Mouse (Mus musculus) midbrain, embryonic 11.5 days (tissue): Measurements from ENCODE around the gene Prkcb. TPM values are rescaled to one million over a fixed set of nuclear protein-coding genes. Genes with fewer than 3 reads are reported as not detected.
"Not testable (repeated sequence)": the region's sequence is repeated elsewhere in the genome, so short reads cannot be mapped to it uniquely, and the experiment has no call there.

Experiments used
- ATAC-seq: fragments of 200-750 bp; cut with Nextera tagmentation; 2 replicates; pipeline ENCODE4 v1.8.0; 2017; ENCODE audit warnings: moderate TSS enrichment, moderate library complexity; ENCODE audit not compliant: low FRiP score
- DNase-seq: peaks from one replicate; pipeline ENCODE4 v3.0.0; 2015; ENCODE audit warnings: low spot score; ENCODE audit errors: missing footprints
- H3K27ac ChIP-seq: fragments of 300-500 bp; sonication (generic); 2 replicates; pipeline ENCODE4 v1.5.1; 2014; ENCODE audit warnings: low read depth, low read length
- H3K27me3 ChIP-seq: fragments of 300-500 bp; sonication (generic); 2 replicates; pipeline ENCODE4 v1.6.1; 2014; ENCODE audit warnings: mild to moderate bottlenecking, low read length, moderate library complexity, mixed read lengths; ENCODE audit not compliant: control insufficient read depth, insufficient read depth
- H3K36me3 ChIP-seq: fragments of 300-500 bp; sonication (generic); 2 replicates; pipeline ENCODE4 v1.6.1; 2014; ENCODE audit warnings: mild to moderate bottlenecking, low read length, moderate library complexity, mixed read lengths; ENCODE audit not compliant: control insufficient read depth, insufficient read depth
- H3K4me1 ChIP-seq: fragments of 300-500 bp; sonication (generic); 2 replicates; pipeline ENCODE4 v1.6.1; 2014; ENCODE audit warnings: low read length; ENCODE audit not compliant: control insufficient read depth, insufficient read depth
- H3K4me2 ChIP-seq: fragments of 300-500 bp; sonication (generic); 2 replicates; pipeline ENCODE4 v1.6.1; 2014; ENCODE audit warnings: mild to moderate bottlenecking, moderate library complexity
- H3K4me3 ChIP-seq: fragments of 300-500 bp; sonication (generic); 2 replicates; pipeline ENCODE4 v1.5.1; 2014; ENCODE audit warnings: low read depth, low read length
- H3K9ac ChIP-seq: fragments of 300-500 bp; sonication (generic); 2 replicates; pipeline ENCODE4 v1.6.1; 2014; ENCODE audit warnings: low read length
- H3K9me3 ChIP-seq: fragments of 300-500 bp; sonication (generic); 2 replicates; pipeline ENCODE4 v1.6.1; 2016; ENCODE audit warnings: low read length; ENCODE audit not compliant: control insufficient read depth
- WGBS: fragments of 180-500 bp; shearing (Covaris S2); extraction: QIAGEN DNeasy Blood & Tissue Kit; methylation state at CpG from one replicate; pipeline ENCODE4 v1.1.7; 2014; 5-methylcytosine and 5-hydroxymethylcytosine counted together
- polyA plus RNA-seq: library from polyadenylated mRNA; unstranded; fragments of >200 nt; fragmentation: Nextera tagmentation; extraction: Ambion mirVana; gene quantifications from 2 replicates; pipeline ENCODE4 v1.2.1, GENCODE M21; 2014

The Prkcb gene
- 15.3 and 17.9 TPM in 2 replicates for polyA plus RNA-seq

DNA sequence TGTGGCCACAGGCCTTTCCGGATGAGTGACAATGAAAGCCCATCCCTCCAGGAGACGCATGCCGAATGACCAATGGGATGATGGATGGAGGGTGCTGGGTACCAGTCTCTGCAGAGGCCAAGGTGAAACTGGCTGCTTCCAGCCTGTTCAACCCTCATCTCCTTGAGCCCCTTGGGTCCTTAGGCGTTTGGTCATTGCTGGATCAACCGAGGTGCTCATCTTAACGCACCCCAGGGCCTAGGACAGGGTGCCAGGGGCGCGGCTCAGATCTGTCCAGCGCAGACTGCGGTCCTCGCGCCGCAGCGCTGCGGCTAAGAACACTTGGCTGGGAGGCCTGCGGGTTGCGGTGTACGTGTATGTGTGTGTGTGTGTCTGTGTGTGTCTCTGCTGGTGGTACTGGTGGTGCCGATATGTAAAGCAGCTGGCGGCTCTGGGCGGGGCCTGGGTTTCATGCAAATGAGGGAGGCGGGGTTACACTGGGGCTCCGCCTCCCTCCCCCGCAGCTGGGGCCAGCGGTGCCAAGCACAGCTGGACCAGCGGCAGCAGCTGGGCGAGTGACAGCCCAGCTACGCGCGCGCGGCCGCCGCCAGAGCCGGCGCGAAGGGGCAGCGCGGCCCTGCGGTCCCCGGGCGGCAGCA lies at the start of gene Prkcb:
Gene Prkcb, plus strand, starts transcription at position 147 of the 638 bp plus-strand sequence.
- WGBS = 5% methylated on average over 36 of the region's 42 CpGs
- Histone ChIP-seq H3K36me3 (no peaks in the 10 kb centered on the region), H3K9me3 (no peaks in the 10 kb centered on the region), H3K27me3 (peaks cover 17% of the 10 kb centered on the region), H3K4me1 (peaks cover 10% of the 10 kb centered on the region), H3K4me2 (peak within 1 kb of the TSS; percentile 90), H3K27ac (no peak within 1 kb of the TSS), H3K9ac (peak within 1 kb of the TSS; percentile 58), H3K4me3 (peak within 1 kb of the TSS; percentile 60)
- DNase-seq = peak; percentile 97
- ATAC-seq = peak; percentile 91

- no peak for ATAC-seq
- Histone ChIP-seq H3K9ac (no peak overlapping the region), H3K4me3 (no peak overlapping the region), H3K36me3 (no peaks in the 10 kb centered on the region), H3K4me2 (no peak overlapping the region), H3K4me1 (no peaks in the 10 kb centered on the region), H3K27ac (no peak overlapping the region), H3K9me3 (no peaks in the 10 kb centered on the region), H3K27me3 (no peaks in the 10 kb centered on the region)
- DNase-seq = no peak
- WGBS = 96% methylated on average over 2 of the region's 2 CpGs
These were observed 49.6 kb upstream of the Prkcb start for GRCm38 (mm10) chr7:122238939-122239338.

DNA sequence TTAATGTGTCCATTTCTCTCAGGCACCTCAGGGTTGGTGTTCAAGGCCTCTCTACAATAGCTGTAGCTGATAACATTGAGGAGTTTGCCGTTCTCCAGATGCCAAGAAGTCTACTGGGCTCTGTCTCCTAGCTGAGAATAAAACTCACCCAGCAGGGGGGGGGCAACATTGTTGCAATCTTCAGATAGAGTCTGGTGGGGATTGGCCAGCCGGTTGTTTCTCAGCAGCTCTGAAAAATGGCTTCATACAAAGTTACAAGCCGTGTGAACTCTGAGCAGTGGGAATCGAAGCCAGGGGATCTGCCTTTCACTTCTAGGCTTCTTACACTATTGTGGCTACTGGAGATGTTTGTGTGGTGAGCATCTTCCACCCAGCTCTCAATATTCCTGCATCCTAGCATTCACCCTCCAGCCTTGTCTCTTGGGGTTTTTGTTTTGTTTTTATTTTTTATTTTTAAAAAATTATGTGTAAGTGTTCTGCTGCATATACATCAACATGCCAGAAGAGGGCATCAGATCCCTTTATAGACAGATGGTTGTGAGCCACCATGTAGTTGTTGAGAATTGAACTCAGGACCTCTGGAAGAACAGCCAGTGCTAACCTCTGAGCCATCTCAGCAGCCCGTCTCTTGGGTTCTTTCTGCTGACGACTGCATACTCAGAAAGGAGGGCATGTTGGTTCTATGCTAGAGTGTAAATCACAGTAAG lies 48.0 kb upstream of the Prkcb start:
- H3K4me2 ChIP-seq = no peak overlapping the region
- H3K9ac ChIP-seq = no peak overlapping the region
- H3K9me3 ChIP-seq = no peaks in the 10 kb centered on the region
- no peaks in the 10 kb centered on the region for H3K4me1 ChIP-seq
- WGBS = 85% methylated on average over 6 of the region's 6 CpGs
- H3K27ac ChIP-seq = no peak overlapping the region
- DNase-seq = no peak
- no peak for ATAC-seq
- H3K4me3 ChIP-seq = no peak overlapping the region
- no peaks in the 10 kb centered on the region for H3K27me3 ChIP-seq
- no peaks in the 10 kb centered on the region for H3K36me3 ChIP-seq

- Histone ChIP-seq H3K36me3 (no peaks in the 10 kb centered on the region), H3K27me3 (no peaks in the 10 kb centered on the region)
These were observed 46.3 kb upstream of the Prkcb start for GRCm38 (mm10) chr7:122242260-122242659.

GRCm38 (mm10) chr7:122242744-122243143 lies 45.8 kb upstream of the Prkcb start:
- not testable (repeated sequence) for H3K4me1 ChIP-seq, ATAC-seq, H3K4me3 ChIP-seq, H3K4me2 ChIP-seq, H3K9me3 ChIP-seq, H3K9ac ChIP-seq, H3K27ac ChIP-seq, H3K27me3 ChIP-seq, H3K36me3 ChIP-seq, DNase-seq

More at GRCm38 (mm10) chr7:122242260-122242659, 46.3 kb upstream of the Prkcb start:
- Histone ChIP-seq H3K4me2 (no peak overlapping the region), H3K9ac (no peak overlapping the region), H3K9me3 (no peaks in the 10 kb centered on the region), H3K4me3 (no peak overlapping the region), H3K4me1 (no peaks in the 10 kb centered on the region), H3K27ac (no peak overlapping the region)
- ATAC-seq (no peak), DNase-seq (peak; percentile 91)
- 58% methylated on average over 1 of the region's 1 CpGs for WGBS

GRCm38 (mm10) chr7:122244166-122244565 lies 44.4 kb upstream of the Prkcb start:
- 28% methylated on average over 7 of the region's 7 CpGs for WGBS
- ATAC-seq = no peak
- H3K27me3 ChIP-seq = no peaks in the 10 kb centered on the region

GRCm38 (mm10) chr7:122244584-122244983 lies 44.0 kb upstream of the Prkcb start:
- ATAC-seq = no peak
- H3K9ac ChIP-seq = no peak overlapping the region
- no peak overlapping the region for H3K4me3 ChIP-seq
- no peak overlapping the region for H3K4me2 ChIP-seq
- DNase-seq = no peak
- H3K27me3 ChIP-seq = no peaks in the 10 kb centered on the region
- H3K36me3 ChIP-seq = no peaks in the 10 kb centered on the region
- 68% methylated on average over 8 of the region's 8 CpGs for WGBS
- no peaks in the 10 kb centered on the region for H3K9me3 ChIP-seq
- no peaks in the 10 kb centered on the region for H3K4me1 ChIP-seq
- H3K27ac ChIP-seq = no peak overlapping the region

More at GRCm38 (mm10) chr7:122244166-122244565, 44.4 kb upstream of the Prkcb start:
- Histone ChIP-seq H3K9me3 (no peaks in the 10 kb centered on the region), H3K9ac (no peak overlapping the region), H3K27ac (no peak overlapping the region), H3K4me2 (no peak overlapping the region), H3K4me3 (no peak overlapping the region), H3K4me1 (no peaks in the 10 kb centered on the region), H3K36me3 (no peaks in the 10 kb centered on the region)
- DNase-seq = no peak

- Histone ChIP-seq H3K9ac (no peak overlapping the region), H3K4me1 (no peaks in the 10 kb centered on the region), H3K27me3 (no peaks in the 10 kb centered on the region), H3K4me2 (no peak overlapping the region), H3K36me3 (no peaks in the 10 kb centered on the region), H3K9me3 (no peaks in the 10 kb centered on the region), H3K27ac (no peak overlapping the region), H3K4me3 (no peak overlapping the region)
- DNase-seq (no peak), ATAC-seq (no peak)
- 63% methylated on average over 5 of the region's 5 CpGs for WGBS
These were observed 42.6 kb upstream of the Prkcb start for GRCm38 (mm10) chr7:122245976-122246375.

DNA sequence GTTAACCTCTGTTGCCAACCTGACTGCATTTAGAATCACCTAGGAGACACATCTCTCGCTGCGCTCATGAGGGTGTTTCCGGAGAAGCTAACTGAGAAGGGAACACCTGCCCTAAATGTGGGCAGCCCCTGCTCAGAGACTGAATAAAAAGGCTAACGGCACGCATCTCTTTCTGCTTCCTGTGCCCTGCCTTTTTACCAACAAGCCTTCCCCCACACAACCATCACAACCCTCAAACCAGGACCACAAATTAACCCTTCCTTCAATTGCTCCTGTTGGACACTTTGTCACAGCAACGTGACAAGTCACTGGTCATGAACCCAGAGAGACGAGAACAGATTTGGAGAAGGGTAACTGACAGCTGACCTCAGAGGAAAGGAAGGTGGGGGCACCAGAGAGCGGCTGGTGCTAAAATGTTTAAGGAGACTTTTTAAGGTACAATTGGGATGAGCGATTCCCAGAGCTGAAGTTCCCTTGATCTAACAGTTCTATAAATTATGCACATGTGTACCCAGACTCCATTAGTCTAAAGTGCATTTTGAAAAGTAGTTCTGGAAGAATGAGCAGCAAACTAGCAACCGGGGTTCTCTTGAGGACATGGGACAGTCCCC lies 41.2 kb upstream of the Prkcb start:
- no peak overlapping the region for H3K9ac ChIP-seq
- no peaks in the 10 kb centered on the region for H3K4me1 ChIP-seq
- H3K27me3 ChIP-seq = no peaks in the 10 kb centered on the region
- H3K4me2 ChIP-seq = no peak overlapping the region
- H3K36me3 ChIP-seq = no peaks in the 10 kb centered on the region
- WGBS = 83% methylated on average over 10 of the region's 10 CpGs
- no peaks in the 10 kb centered on the region for H3K9me3 ChIP-seq
- H3K4me3 ChIP-seq = no peak overlapping the region
- no peak overlapping the region for H3K27ac ChIP-seq
- ATAC-seq = no peak
- DNase-seq = no peak
